ENCODE assay signal across 8 mouse cellular contexts in the genomic region with DNA sequence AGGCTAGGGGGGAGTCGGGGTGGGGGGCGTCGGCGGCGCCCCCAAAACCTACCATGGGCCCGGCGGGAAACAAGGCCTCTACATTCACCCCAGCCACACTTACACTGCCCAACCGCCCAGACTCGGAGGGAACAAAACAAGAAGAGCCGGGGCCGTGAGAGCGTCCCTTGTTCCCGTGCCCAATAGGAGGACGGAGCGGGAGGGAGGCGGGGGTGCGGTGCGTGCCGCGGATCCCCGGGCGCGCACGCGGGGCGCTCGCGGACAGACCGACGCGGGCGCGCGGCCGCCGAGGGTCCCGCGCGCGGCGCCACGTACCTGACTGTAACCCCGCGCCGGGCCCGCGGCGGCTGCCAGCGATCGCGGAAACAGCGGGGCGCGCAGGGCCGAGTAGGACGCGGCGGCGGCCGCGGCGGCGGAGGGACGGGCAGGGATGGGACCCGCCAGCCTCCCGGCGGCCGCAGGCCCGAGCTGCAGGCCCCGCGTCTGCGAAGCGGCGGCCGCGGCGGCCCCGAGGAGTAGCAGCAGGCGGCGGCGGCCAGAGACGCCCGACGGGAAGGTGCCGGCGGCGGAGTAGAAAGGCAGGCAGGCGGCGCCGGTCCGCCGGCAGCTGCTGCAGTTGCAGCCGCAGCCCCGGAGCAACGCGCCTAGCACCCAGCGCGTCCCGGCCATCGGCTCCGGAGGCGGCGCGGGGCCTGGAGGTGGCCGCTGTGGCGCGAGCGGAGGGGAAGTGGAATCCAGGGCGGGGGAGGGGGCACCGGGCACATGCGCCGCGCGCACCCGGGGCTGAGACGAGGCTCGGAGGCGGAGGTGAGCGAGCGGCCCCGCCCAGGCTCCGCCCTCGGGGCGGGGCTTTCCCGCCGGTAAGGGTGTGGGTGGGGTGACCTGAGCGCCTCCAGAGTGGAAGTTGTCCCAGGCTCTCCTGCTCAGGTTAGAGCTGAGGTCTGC. TPM values are rescaled to one million over a fixed set of nuclear protein-coding genes. Genes with fewer than 3 reads are reported as not detected.
DNase-seq lines count a peak whose midpoint lies in the region; ATAC-seq and TF ChIP-seq lines count a peak whose summit lies in the region.

A gene (minus strand): TSS at position 729 of the 945 bp plus-strand sequence.

- DNase-seq in B cell, adult 2 months = peak; percentile 91
- DNase-seq in brain, adult 2 months (ENCODE audit: low read depth, low spot score) = peak; percentile 95
- peak; percentile 88 for DNase-seq in kidney, postnatal 0 days (ENCODE audit: low spot score)
- peak; percentile 91 for DNase-seq in liver, embryonic 11.5 days (ENCODE audit: low spot score)
- DNase-seq in naive thymus-derived CD4-positive, alpha-beta T cell, adult 2 months (ENCODE audit: low read depth) = peak; percentile 91

- H3K4me2 ChIP-seq in heart, embryonic 11.5 days = peak within 1 kb of the TSS; percentile 73
- peak within 1 kb of the TSS; percentile 58 for H3K4me2 ChIP-seq in kidney, postnatal 0 days (ENCODE audit: low read length)
- peak within 1 kb of the TSS; percentile 82 for H3K4me2 ChIP-seq in liver, embryonic 11.5 days
- peak within 1 kb of the TSS; percentile 65 for H3K4me2 ChIP-seq in stomach, embryonic 14.5 days (replicated peaks; ENCODE audit: low read depth, low read length)

- H3K9me3 ChIP-seq in heart, embryonic 11.5 days (replicated peaks; ENCODE audit: control insufficient read depth, low read length) = no peaks in the 10 kb centered on the region
- H3K9me3 ChIP-seq in kidney, postnatal 0 days (replicated peaks; ENCODE audit: low read length) = no peaks in the 10 kb centered on the region
- no peaks in the 10 kb centered on the region for H3K9me3 ChIP-seq in liver, embryonic 11.5 days (ENCODE audit: control insufficient read depth, low read length)
- H3K9me3 ChIP-seq in stomach, embryonic 14.5 days (ENCODE audit: control insufficient read depth, low read depth, low read length) = no peaks in the 10 kb centered on the region

- H3K9ac ChIP-seq in heart, embryonic 11.5 days (ENCODE audit: low read depth, low read length) = peak within 1 kb of the TSS; percentile 96
- H3K9ac ChIP-seq in kidney, postnatal 0 days (ENCODE audit: low read depth, low read length) = peak within 1 kb of the TSS; percentile 98
- peak within 1 kb of the TSS; percentile 91 for H3K9ac ChIP-seq in liver, embryonic 11.5 days (ENCODE audit: low read depth, low read length)
- H3K9ac ChIP-seq in stomach, embryonic 14.5 days (replicated peaks; ENCODE audit: low read depth, low read length) = peak within 1 kb of the TSS; percentile 94

- peaks cover 6% of the 10 kb centered on the region for H3K4me1 ChIP-seq in heart, embryonic 11.5 days (ENCODE audit: control insufficient read depth, insufficient read depth, low read length)
- H3K4me1 ChIP-seq in kidney, postnatal 0 days (replicated peaks; ENCODE audit: insufficient read depth, low read length) = no peaks in the 10 kb centered on the region
- H3K4me1 ChIP-seq in liver, embryonic 11.5 days (replicated peaks; ENCODE audit: control insufficient read depth, insufficient read depth, low read length) = peaks cover 14% of the 10 kb centered on the region
- peaks cover 11% of the 10 kb centered on the region for H3K4me1 ChIP-seq in stomach, embryonic 14.5 days (ENCODE audit: control insufficient read depth, insufficient read depth, low read length)

- no peak for TF ChIP-seq CTCF in kidney, postnatal 0 days (IDR thresholded peaks at IDR 0.05; ENCODE audit: low read depth)

- H3K4me3 ChIP-seq in heart, embryonic 11.5 days (ENCODE audit: low read depth, low read length) = peak within 1 kb of the TSS; percentile 94
- peak within 1 kb of the TSS; percentile 61 for H3K4me3 ChIP-seq in kidney, postnatal 0 days (replicated peaks; ENCODE audit: low read depth, low read length)
- peak within 1 kb of the TSS; percentile 98 for H3K4me3 ChIP-seq in liver, embryonic 11.5 days (ENCODE audit: low read depth, low read length)
- H3K4me3 ChIP-seq in stomach, embryonic 14.5 days (ENCODE audit: low read depth, low read length) = peak within 1 kb of the TSS; percentile 95

- H3K27ac ChIP-seq in heart, embryonic 11.5 days (ENCODE audit: low read depth, low read length) = peak within 1 kb of the TSS; percentile 95
- peak within 1 kb of the TSS; percentile 99 for H3K27ac ChIP-seq in kidney, postnatal 0 days
- H3K27ac ChIP-seq in liver, embryonic 11.5 days (ENCODE audit: low read depth, low read length) = peak within 1 kb of the TSS; percentile 88
- peak within 1 kb of the TSS; percentile 98 for H3K27ac ChIP-seq in stomach, embryonic 14.5 days (ENCODE audit: low read length)

- peaks cover 5% of the 10 kb centered on the region; the same call in 1 of the 2 replicates for H3K36me3 ChIP-seq in heart, embryonic 11.5 days (ENCODE audit: control insufficient read depth, insufficient read depth, low read length)
- H3K36me3 ChIP-seq in kidney, postnatal 0 days (ENCODE audit: insufficient read depth, low read length) = no peaks in the 10 kb centered on the region
- peaks cover 3% of the 10 kb centered on the region; the same call in 1 of the 2 replicates for H3K36me3 ChIP-seq in liver, embryonic 11.5 days (ENCODE audit: control insufficient read depth, insufficient read depth, low read length)
- H3K36me3 ChIP-seq in stomach, embryonic 14.5 days (ENCODE audit: control insufficient read depth, insufficient read depth, low read length) = peaks cover 4% of the 10 kb centered on the region; the same call in 1 of the 2 replicates

- under 1% methylated on average over 93 of the region's 127 CpGs for WGBS in heart, embryonic 11.5 days (ENCODE audit: insufficient replicate concordance)
- WGBS in kidney, postnatal 0 days = under 1% methylated on average over 81 of the region's 127 CpGs
- under 1% methylated on average over 113 of the region's 127 CpGs for WGBS in liver, embryonic 11.5 days
- under 1% methylated on average over 104 of the region's 127 CpGs for WGBS in stomach, embryonic 14.5 days

- ATAC-seq in erythroblast, adult 5-6 weeks (replicated peaks; ENCODE audit: low FRiP score, poor library complexity, severe bottlenecking) = peak; percentile 95
- ATAC-seq in heart, embryonic 11.5 days (replicated peaks; ENCODE audit: insufficient number of reproducible peaks, low FRiP score, low TSS enrichment) = peak; percentile 87
- ATAC-seq in kidney, postnatal 0 days (replicated peaks; ENCODE audit: low FRiP score, low read depth) = peak; percentile 90
- peak; percentile 88 for ATAC-seq in liver, embryonic 11.5 days (replicated peaks; ENCODE audit: low FRiP score)
- ATAC-seq in stomach, embryonic 14.5 days (ENCODE audit: insufficient number of reproducible peaks, insufficient read depth, low FRiP score, low read depth) = peak; percentile 92

- no peaks in the 10 kb centered on the region for H3K27me3 ChIP-seq in heart, embryonic 11.5 days (ENCODE audit: control insufficient read depth, insufficient read depth, low read length)
- no peaks in the 10 kb centered on the region for H3K27me3 ChIP-seq in kidney, postnatal 0 days (ENCODE audit: insufficient read depth, low read length)
- no peaks in the 10 kb centered on the region for H3K27me3 ChIP-seq in liver, embryonic 11.5 days (replicated peaks; ENCODE audit: control insufficient read depth, insufficient read depth, low read length)
- no peaks in the 10 kb centered on the region for H3K27me3 ChIP-seq in stomach, embryonic 14.5 days (ENCODE audit: control insufficient read depth, insufficient read depth, low read length)

RNA-seq across cellular contexts. Expression of the gene that starts here (rescaled TPM):
- 15.9 and 26.3 TPM in 2 replicates for total RNA-seq in erythroblast, adult 5-6 weeks (2015; ENCODE audit: low replicate concordance)
- total RNA-seq in erythroblast, adult 5-6 weeks (2017; ENCODE audit: low replicate concordance) = 17.6 and 31.3 TPM in 2 replicates
- 72.7 and 77.2 TPM in 2 replicates for polyA plus RNA-seq in heart, embryonic 11.5 days (2014; fragmentation: Nextera tagmentation; extraction: Ambion mirVana)
- 82.0 and 82.7 TPM in 2 replicates for polyA plus RNA-seq in kidney, postnatal 0 days (2015; fragmentation: Nextera tagmentation; extraction: Ambion mirVana)
- polyA plus RNA-seq in liver, embryonic 11.5 days (2014; fragmentation: Nextera tagmentation; extraction: Ambion mirVana) = 53.8 and 62.2 TPM in 2 replicates
- polyA plus RNA-seq in stomach, embryonic 14.5 days (2014; fragmentation: Nextera tagmentation; extraction: Ambion mirVana) = 52.7 and 65.1 TPM in 2 replicates

Comparison
In these comparisons a context has a peak if more than half of its experiments do, and no peak if none do; other contexts are left out.
1. Peak in every context shown above with its lines: DNase-seq, ATAC-seq, H3K4me3 ChIP-seq and H3K27ac ChIP-seq.